Mouse (Mus musculus) thymus, postnatal 0 days (tissue): ENCODE data around the gene P2ry14. TPM values are rescaled to one million over a fixed set of nuclear protein-coding genes. Genes with fewer than 3 reads are reported as not detected.

Experiments used
- DNase-seq: peaks from one replicate; pipeline ENCODE4 v3.0.0-alpha.2; 2015; ENCODE audit warnings: low spot score
- polyA plus RNA-seq: library from polyadenylated mRNA; unstranded; fragments of >200 nt; fragmentation: Nextera tagmentation; extraction: Ambion mirVana; gene quantifications from 2 replicates; pipeline ENCODE4 v1.2.1, GENCODE M21; 2015

The P2ry14 gene
- polyA plus RNA-seq: 6.9 and 7.3 TPM in 2 replicates

- DNase-seq: no peak
Measured at GRCm38 (mm10) chr3:59153424-59153823, at the start of gene P2ry14. Gene P2ry14, minus strand, starts transcription at chr3:59153618.

- no peak for DNase-seq
Measured at GRCm38 (mm10) chr3:59197329-59197948, 44.0 kb upstream of the P2ry14 start.

- DNase-seq: no peak
Measured at GRCm38 (mm10) chr3:59194938-59195337, 41.5 kb upstream of the P2ry14 start, which contains the start of gene Gpr87. Gene Gpr87, minus strand, starts transcription at chr3:59195104.

- DNase-seq: no peak
Measured at GRCm38 (mm10) chr3:59194099-59194498, 40.7 kb upstream of the P2ry14 start.

- DNase-seq: no peak
Measured at GRCm38 (mm10) chr3:59191674-59192073, 38.3 kb upstream of the P2ry14 start.

GRCm38 (mm10) chr3:59187336-59187735 lies 33.9 kb upstream of the P2ry14 start:
- DNase-seq: no peak

GRCm38 (mm10) chr3:59185662-59186061 lies 32.2 kb upstream of the P2ry14 start:
- no peak for DNase-seq

- DNase-seq: no peak
Measured at GRCm38 (mm10) chr3:59182129-59182528, 28.7 kb upstream of the P2ry14 start.

GRCm38 (mm10) chr3:59181134-59181533 lies 27.7 kb upstream of the P2ry14 start:
- DNase-seq: no peak

GRCm38 (mm10) chr3:59176871-59177270 lies 23.5 kb upstream of the P2ry14 start:
- no peak for DNase-seq

- DNase-seq: peak; percentile 76
Measured at GRCm38 (mm10) chr3:59175234-59175633, 21.8 kb upstream of the P2ry14 start.

GRCm38 (mm10) chr3:59174426-59175154 lies 21.2 kb upstream of the P2ry14 start:
- no peak for DNase-seq

- DNase-seq: no peak
Measured at GRCm38 (mm10) chr3:59169921-59170627, 16.7 kb upstream of the P2ry14 start.

- DNase-seq: no peak
Measured at GRCm38 (mm10) chr3:59169215-59169614, 15.8 kb upstream of the P2ry14 start.

- peak; percentile 43 for DNase-seq
Measured at GRCm38 (mm10) chr3:59168476-59168875, 15.1 kb upstream of the P2ry14 start.

GRCm38 (mm10) chr3:59167417-59168054 lies 14.1 kb upstream of the P2ry14 start:
- DNase-seq: no peak

- no peak for DNase-seq
Measured at GRCm38 (mm10) chr3:59160465-59160864, 7.0 kb upstream of the P2ry14 start.

- DNase-seq: no peak
Measured at GRCm38 (mm10) chr3:59157048-59157447, 3.6 kb upstream of the P2ry14 start.

GRCm38 (mm10) chr3:59155404-59155803 lies 2.0 kb upstream of the P2ry14 start:
- no peak for DNase-seq

- DNase-seq: no peak
Measured at GRCm38 (mm10) chr3:59154888-59155287, 1.5 kb upstream of the P2ry14 start.

- no peak for DNase-seq
Measured at GRCm38 (mm10) chr3:59150624-59151023, 2.8 kb downstream of the P2ry14 start.

GRCm38 (mm10) chr3:59149646-59150045 lies 3.8 kb downstream of the P2ry14 start:
- no peak for DNase-seq
